Mouse (Mus musculus) brain, adult 10 weeks (tissue): ENCODE results near the gene Pigs. TPM values are rescaled to one million over a fixed set of nuclear protein-coding genes. Genes with fewer than 3 reads are reported as not detected.

Experiments
- polyA plus RNA-seq: library from polyadenylated mRNA; stranded (reverse); fragments of 350-450 nt; fragmentation: Illumina TruSeq; extraction: RNeasy Lipid Tissue Mini Kit (QIAGEN cat#74804); gene quantifications from one replicate; pipeline ENCODE4 v1.2.3, GENCODE M21; 2015; ENCODE audit warnings: low read depth, low replicate concordance

Gene Pigs
- polyA plus RNA-seq, result 43.4 TPM

DNA sequence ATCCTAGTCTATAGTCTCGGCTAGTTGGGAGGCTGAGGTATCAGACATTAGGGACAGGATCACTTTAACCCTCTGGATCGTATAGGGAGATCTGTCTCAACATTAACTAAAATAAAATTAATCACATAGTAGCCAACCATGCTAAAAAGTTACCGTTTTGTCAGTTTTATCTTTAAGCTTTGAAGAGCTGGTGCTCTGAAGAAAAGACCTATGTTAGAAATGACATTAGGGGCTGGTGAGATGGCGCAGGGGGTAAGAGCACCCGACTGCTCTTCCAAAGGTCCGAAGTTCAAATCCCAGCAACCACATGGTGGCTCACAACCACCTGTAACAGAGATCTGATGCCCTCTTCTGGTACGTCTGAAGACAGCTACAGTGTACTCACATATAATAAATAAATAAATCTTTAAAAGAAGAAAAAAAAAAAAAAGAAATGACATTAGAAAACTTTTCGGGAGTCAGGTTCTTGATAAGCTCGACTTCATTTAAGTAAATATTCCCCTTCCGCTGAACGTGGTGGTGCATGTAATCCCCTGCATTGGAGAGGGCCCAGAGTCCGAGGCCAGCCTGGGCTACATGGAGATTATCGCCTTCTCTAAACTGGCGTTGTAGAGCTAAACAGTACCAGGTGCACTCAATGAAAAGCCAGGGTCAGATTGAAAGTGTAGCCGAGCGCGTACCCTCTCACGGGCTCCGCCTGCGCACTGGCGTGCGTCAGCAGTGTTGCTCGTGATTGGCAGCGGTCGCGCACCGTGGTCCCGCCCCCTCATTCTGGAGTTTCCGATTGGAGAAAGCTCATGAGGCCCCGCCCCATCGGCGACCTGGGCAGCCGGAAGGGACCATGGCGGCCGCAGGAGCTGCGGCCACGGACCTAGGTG is at the start of gene Pigs:
Pigs (plus strand) TSS at position 782 of the 878 bp plus-strand sequence.

DNA sequence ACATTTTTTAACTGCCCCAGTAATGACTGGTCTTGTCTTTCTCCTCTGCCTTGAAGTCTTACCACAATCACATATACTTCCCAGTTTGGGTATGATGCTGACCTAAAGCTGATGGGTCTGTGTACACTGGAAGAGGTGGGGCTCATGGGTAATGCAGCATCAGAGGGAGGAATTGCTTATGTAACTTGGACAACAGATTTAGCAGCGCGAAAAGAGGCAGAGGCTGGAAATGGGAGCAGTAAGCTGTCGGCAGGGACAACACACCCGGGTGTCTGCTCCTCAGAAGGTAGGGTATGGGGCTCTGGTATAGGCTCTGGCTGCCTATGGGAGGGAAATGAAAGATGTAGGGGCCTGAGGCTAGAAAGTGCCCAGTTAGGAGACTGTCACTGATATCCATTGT is 37.6 kb upstream of the Pigs start, which contains the start of gene BC030499:
BC030499 (plus strand) TSS at position 188 of the 400 bp plus-strand sequence.

DNA sequence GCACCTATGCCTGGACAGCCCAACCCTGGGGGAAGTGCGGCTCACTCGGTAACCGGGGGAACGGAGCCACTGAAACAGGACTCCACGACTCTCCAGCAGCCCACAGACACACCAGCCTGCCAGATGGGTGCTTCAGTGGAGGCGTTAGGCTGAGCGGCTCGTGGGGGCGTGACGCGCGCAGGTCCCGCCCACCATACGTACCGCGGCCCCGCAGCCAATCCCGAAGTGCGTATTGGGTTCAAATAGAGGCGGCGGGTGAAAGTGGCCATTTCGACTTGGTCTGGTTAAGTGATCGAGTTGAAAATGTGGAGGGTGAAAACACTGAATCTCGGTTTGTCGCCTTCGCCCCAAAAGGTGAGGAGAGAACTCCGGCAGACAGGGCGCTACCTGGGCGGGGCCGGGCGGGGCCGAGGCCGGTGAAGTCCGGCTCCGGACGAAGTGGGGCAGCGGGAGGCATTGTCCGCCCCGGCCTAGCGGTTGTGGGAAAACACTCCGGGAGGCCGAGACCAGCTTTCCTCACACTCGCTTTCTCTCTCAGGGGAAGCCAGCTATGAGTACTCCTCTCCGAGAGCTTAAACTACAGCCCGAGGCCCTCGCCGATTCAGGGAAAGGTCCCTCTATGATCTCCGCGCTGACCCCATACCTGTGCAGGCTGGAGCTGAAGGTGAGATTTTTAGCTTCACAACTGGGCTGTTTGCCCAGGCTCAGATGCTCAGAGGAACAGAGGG is 26.7 kb upstream of the Pigs start, which contains the start of gene Spag5:
Spag5 (plus strand) TSS at position 173 of the 728 bp plus-strand sequence.

DNA sequence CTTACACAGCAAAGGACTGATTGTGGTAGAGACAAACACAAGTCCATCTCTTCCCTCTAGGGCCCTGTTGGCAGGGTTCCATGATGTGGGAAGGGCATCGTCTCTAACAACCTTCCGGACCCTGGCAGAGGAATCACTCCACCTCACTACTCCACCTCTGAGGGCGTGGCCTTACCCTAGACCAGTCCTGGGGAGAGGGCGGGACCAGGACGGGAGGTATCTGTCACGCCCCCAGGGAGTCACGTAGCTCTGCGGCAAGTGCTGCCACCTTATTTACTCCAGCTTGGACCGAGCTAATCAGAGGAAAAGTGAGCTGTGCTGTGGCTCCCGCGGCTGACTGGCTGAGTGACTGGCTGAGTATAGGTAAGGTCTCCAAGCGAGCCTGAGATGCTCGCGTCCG is 5.4 kb upstream of the Pigs start, which contains the start of gene Aldoc:
Aldoc (plus strand) TSS at position 109 of the 400 bp plus-strand sequence.

DNA sequence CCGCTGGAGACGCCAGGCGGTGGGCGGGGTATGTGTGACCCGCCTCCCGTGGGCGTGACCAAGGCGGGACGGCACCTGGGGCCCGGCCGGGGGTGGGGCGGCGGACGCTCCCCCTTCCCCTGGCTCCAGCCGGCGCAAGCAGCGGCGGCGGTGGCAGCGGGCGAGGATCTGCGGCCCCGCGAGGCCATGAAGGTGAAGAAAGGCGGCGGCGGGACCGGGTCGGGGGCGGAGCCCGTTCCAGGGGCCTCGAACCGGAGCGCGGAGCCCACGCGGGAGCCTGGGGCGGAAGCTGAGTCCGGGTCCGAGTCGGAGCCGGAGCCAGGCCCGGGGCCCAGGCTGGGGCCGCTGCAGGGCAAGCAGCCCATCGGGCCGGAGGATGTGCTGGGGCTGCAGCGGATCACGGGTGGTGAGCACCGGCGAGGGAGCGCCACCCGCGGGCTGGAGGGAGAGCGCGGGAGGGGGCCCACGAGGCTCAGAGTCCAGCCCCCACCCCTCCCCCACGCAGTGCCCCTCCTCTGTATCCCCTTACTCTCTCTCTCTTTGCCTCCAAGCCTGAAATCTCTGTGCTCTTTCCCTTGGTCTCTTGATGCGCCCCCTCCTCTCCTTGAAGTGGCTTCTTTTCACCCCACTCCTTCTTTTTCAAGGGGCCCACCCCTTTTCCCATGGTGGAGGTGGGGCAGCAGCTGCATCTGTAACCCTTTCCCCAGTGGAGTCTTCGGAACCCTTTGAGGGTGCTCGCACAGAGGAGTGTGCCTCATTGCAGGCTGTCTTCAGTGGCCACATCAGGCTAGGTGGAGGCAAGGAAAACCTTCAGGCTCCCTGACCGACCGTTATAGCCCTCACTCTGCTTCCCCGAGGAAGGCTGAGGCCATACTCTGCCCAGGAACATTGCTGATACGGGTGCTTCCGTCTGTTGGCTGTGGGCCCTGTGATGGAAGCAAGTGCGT is 15.4 kb downstream of the Pigs start, which contains the start of gene Unc119:
Unc119 (plus strand) TSS at position 102 of the 947 bp plus-strand sequence.

DNA sequence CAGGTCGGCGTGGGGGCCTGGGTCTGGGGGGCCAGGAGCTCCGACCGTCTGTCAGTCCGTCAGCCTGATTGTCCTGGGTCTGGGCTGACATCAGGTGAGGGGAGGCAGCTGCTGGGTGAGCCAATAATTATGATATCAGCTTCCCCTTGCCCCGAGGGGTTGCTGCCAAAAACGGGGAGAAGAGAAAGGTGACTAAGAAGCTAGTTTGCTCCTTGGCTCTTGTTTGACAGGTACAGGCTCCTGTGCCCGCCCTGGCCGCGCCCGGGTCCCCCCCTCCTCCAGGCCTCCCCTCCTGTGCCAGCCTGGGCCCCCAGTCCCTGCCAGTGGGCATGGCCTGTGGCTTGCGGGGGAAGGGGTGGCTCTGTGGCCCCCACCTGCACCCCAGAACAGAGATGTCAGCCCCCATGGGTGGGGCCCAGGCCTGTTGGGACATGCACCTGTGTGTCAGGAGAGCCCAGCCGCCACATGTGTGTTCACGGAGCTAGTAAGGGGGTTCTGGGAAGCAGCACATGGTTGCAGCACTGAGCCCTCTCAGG is 58.4 kb downstream of the Pigs start, which contains the start of gene Foxn1:
Foxn1 (minus strand) TSS at position 51 of the 536 bp plus-strand sequence.

Other genes starting within 250 kb of the Pigs start
- 19.6 TPM for gene Eral1, start 248.0 kb upstream of the Pigs start, polyA plus RNA-seq
- 20.0 TPM for gene Fam222b, start 233.8 kb upstream of the Pigs start, polyA plus RNA-seq
- 8.2 TPM for gene Traf4, start 162.8 kb upstream of the Pigs start, polyA plus RNA-seq
- 3.7 TPM for gene Nek8, start 151.7 kb upstream of the Pigs start, polyA plus RNA-seq
- 46.4 TPM for gene Tlcd1, start 151.7 kb upstream of the Pigs start, polyA plus RNA-seq
- 1,303 TPM for gene Rpl23a, start 144.8 kb upstream of the Pigs start, polyA plus RNA-seq
- 20.4 TPM for gene Rab34, start 140.0 kb upstream of the Pigs start, polyA plus RNA-seq
- 5.9 TPM for gene Proca1, start 135.0 kb upstream of the Pigs start, polyA plus RNA-seq
- 105 TPM for gene Sdf2, start 82.7 kb upstream of the Pigs start, polyA plus RNA-seq
- 54.7 TPM for gene Supt6, start 82.4 kb upstream of the Pigs start, polyA plus RNA-seq
- gene 2610507B11Rik, start 66.7 kb upstream of the Pigs start, polyA plus RNA-seq, result 99.7 TPM
- gene BC030499, start 37.6 kb upstream of the Pigs start, polyA plus RNA-seq, result 15.8 TPM
- 8.5 TPM for gene Spag5, start 26.9 kb upstream of the Pigs start, polyA plus RNA-seq
- gene Aldoc, start 5.4 kb upstream of the Pigs start, polyA plus RNA-seq, result 1,477 TPM
- gene Unc119, start 15.1 kb downstream of the Pigs start, polyA plus RNA-seq, result 49.8 TPM
- gene Foxn1, start 58.1 kb downstream of the Pigs start, polyA plus RNA-seq, result not detected
- gene Slc13a2, start 93.8 kb downstream of the Pigs start, polyA plus RNA-seq, result not detected
- gene Slc46a1, start 137.3 kb downstream of the Pigs start, polyA plus RNA-seq, result 10.3 TPM
- 16.7 TPM for gene Sarm1, start 169.3 kb downstream of the Pigs start, polyA plus RNA-seq
- gene Vtn, start 170.7 kb downstream of the Pigs start, polyA plus RNA-seq, result 86.5 TPM
- gene Sebox, start 175.0 kb downstream of the Pigs start, polyA plus RNA-seq, result 4.9 TPM
- gene Tmem199, start 183.8 kb downstream of the Pigs start, polyA plus RNA-seq, result 90.3 TPM
- 139 TPM for gene Poldip2, start 183.8 kb downstream of the Pigs start, polyA plus RNA-seq
- gene Tnfaip1, start 207.9 kb downstream of the Pigs start, polyA plus RNA-seq, result 31.9 TPM
- gene Ift20, start 207.9 kb downstream of the Pigs start, polyA plus RNA-seq, result 141 TPM
- gene Tmem97, start 222.4 kb downstream of the Pigs start, polyA plus RNA-seq, result 31.8 TPM